Mouse (Mus musculus): Measurements from ENCODE around the gene Gm26566.

Gene Gm26566

GRCm38 (mm10) chr4:88721791-88722721 is at the start of gene Gm26566, which contains the start of gene Klhl9:
Gene Gm26566, plus strand, starts transcription at chr4:88721805.
Gene Klhl9, minus strand, starts transcription at chr4:88722465.
- peak; percentile 90 for ATAC-seq (ENCODE audit: low TSS enrichment)

GRCm38 (mm10) chr4:88676824-88677223 is 44.8 kb upstream of the Gm26566 start, which contains the start of gene Ifna16:
Gene Ifna16, minus strand, starts transcription at chr4:88676924.
- ATAC-seq (ENCODE audit: low TSS enrichment): no peak

- ATAC-seq (ENCODE audit: low TSS enrichment): peak; percentile 88; the same call in 1 of the 2 replicates
These were observed 41.2 kb upstream of the Gm26566 start for GRCm38 (mm10) chr4:88680362-88680761.

GRCm38 (mm10) chr4:88681353-88681752 is 40.3 kb upstream of the Gm26566 start:
- ATAC-seq (ENCODE audit: low TSS enrichment): no peak

GRCm38 (mm10) chr4:88683812-88684211 is 37.8 kb upstream of the Gm26566 start, which contains the start of gene Ifna2:
Gene Ifna2, minus strand, starts transcription at chr4:88683912.
- no peak for ATAC-seq (ENCODE audit: low TSS enrichment)

GRCm38 (mm10) chr4:88691259-88691658 is 30.3 kb upstream of the Gm26566 start, which contains the start of gene Ifnab:
Gene Ifnab, minus strand, starts transcription at chr4:88691359.
- no peak for ATAC-seq (ENCODE audit: low TSS enrichment)

GRCm38 (mm10) chr4:88692537-88692936 is 29.1 kb upstream of the Gm26566 start:
- ATAC-seq (ENCODE audit: low TSS enrichment): no peak

- ATAC-seq (ENCODE audit: low TSS enrichment): no peak
These were observed 28.2 kb upstream of the Gm26566 start for GRCm38 (mm10) chr4:88693392-88693791.

GRCm38 (mm10) chr4:88696237-88696884 is 25.2 kb upstream of the Gm26566 start:
- ATAC-seq (ENCODE audit: low TSS enrichment): peak; percentile 98

GRCm38 (mm10) chr4:88697108-88697507 is 24.5 kb upstream of the Gm26566 start:
- ATAC-seq (ENCODE audit: low TSS enrichment): no peak

- ATAC-seq (ENCODE audit: low TSS enrichment): no peak
These were observed 23.9 kb upstream of the Gm26566 start for GRCm38 (mm10) chr4:88697753-88698152.

- no peak for ATAC-seq (ENCODE audit: low TSS enrichment)
These were observed 22.8 kb upstream of the Gm26566 start for GRCm38 (mm10) chr4:88698781-88699180.

GRCm38 (mm10) chr4:88699301-88699700 is 22.3 kb upstream of the Gm26566 start:
- ATAC-seq (ENCODE audit: low TSS enrichment): no peak

- no peak for ATAC-seq (ENCODE audit: low TSS enrichment)
These were observed 15.7 kb upstream of the Gm26566 start for GRCm38 (mm10) chr4:88705924-88706323.

- no peak for ATAC-seq (ENCODE audit: low TSS enrichment)
These were observed 14.3 kb upstream of the Gm26566 start for GRCm38 (mm10) chr4:88707128-88707826.

- ATAC-seq (ENCODE audit: low TSS enrichment): no peak
These were observed 7.3 kb upstream of the Gm26566 start for GRCm38 (mm10) chr4:88714281-88714680.

- no peak for ATAC-seq (ENCODE audit: low TSS enrichment)
These were observed 6.5 kb upstream of the Gm26566 start for GRCm38 (mm10) chr4:88715059-88715458.

GRCm38 (mm10) chr4:88718715-88719114 is 2.9 kb upstream of the Gm26566 start:
- no peak for ATAC-seq (ENCODE audit: low TSS enrichment)

- no peak for ATAC-seq (ENCODE audit: low TSS enrichment)
These were observed 2.0 kb downstream of the Gm26566 start for GRCm38 (mm10) chr4:88723497-88724090.

GRCm38 (mm10) chr4:88726727-88727126 is 5.1 kb downstream of the Gm26566 start:
- no peak for ATAC-seq (ENCODE audit: low TSS enrichment)

GRCm38 (mm10) chr4:88727324-88727723 is 5.7 kb downstream of the Gm26566 start:
- ATAC-seq (ENCODE audit: low TSS enrichment): peak; percentile 72; the same call in 1 of the 2 replicates

Data from frontal cortex, adult (tissue).